Mouse (Mus musculus): ENCODE measurements at regions not wholly inside any gene's neighbourhood (a gene's known extent, or its start where the extent isn't known, plus 50 kb on each side); places are given as distances from the start of the nearest gene placed in this dataset.

GRCm38 (mm10) chr1:91659486-91659885, 119.1 kb downstream of the Asb1 start:
- no peaks in the 10 kb centered on the region for H3K27me3 ChIP-seq (replicated peaks; ENCODE audit: control insufficient read depth, insufficient read depth, low read length)
- ATAC-seq (ENCODE audit: low read depth) = peak; percentile 60
- H3K4me1 ChIP-seq (ENCODE audit: control insufficient read depth, insufficient read depth, low read length) = peaks cover 11% of the 10 kb centered on the region; the same call in 1 of the 2 replicates
- WGBS = 52% methylated on average over 8 of the region's 8 CpGs
- peak; percentile 64 for DNase-seq (ENCODE audit: low spot score)
- no peak overlapping the region for H3K4me2 ChIP-seq (ENCODE audit: low read depth, low read length)
- no peaks in the 10 kb centered on the region for H3K36me3 ChIP-seq (ENCODE audit: control insufficient read depth, insufficient read depth, low read length)
- no peaks in the 10 kb centered on the region for H3K9me3 ChIP-seq (ENCODE audit: control insufficient read depth, low read length)
- no peak overlapping the region for H3K4me3 ChIP-seq (ENCODE audit: low read depth, low read length)
- peak overlapping the region; percentile 55; the same call in 1 of the 2 replicates for H3K27ac ChIP-seq (replicated peaks; ENCODE audit: low read depth, low read length)
- H3K9ac ChIP-seq (ENCODE audit: low read depth, low read length) = no peak overlapping the region

GRCm38 (mm10) chr1:91663289-91663688, 122.9 kb downstream of the Asb1 start:
- no peak overlapping the region for H3K9ac ChIP-seq (ENCODE audit: low read depth, low read length)

DNA sequence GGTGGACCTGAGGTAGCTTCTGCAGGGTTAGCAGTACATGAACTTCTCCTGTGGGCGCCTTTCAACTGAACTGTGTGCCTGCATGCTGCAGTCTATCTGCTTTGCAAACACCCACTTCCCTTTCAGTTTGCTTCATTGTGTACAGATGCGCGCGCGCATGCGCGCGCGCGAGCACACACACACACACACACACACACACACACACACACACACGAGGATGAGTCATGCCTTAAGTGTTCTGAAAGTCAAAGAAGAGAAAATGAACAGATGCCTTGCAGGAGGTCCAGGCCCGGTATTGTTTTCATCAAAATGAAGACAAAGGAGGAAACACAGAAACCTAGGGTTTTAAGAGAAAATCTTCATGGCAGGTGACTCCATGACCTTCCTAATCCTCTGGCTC, 124.3 kb downstream of the Asb1 start:
- Histone ChIP-seq H3K36me3 (ENCODE audit: control insufficient read depth, insufficient read depth, low read length) (no peaks in the 10 kb centered on the region), H3K4me3 (ENCODE audit: low read depth, low read length) (no peak overlapping the region), H3K4me1 (ENCODE audit: control insufficient read depth, insufficient read depth, low read length) (peaks cover 12% of the 10 kb centered on the region; the same call in 1 of the 2 replicates), H3K4me2 (ENCODE audit: low read depth, low read length) (no peak overlapping the region), H3K27ac (replicated peaks; ENCODE audit: low read depth, low read length) (no peak overlapping the region), H3K9ac (ENCODE audit: low read depth, low read length) (no peak overlapping the region), H3K27me3 (replicated peaks; ENCODE audit: control insufficient read depth, insufficient read depth, low read length) (no peaks in the 10 kb centered on the region), H3K9me3 (ENCODE audit: control insufficient read depth, low read length) (no peaks in the 10 kb centered on the region)
- DNase-seq (ENCODE audit: low spot score) = peak; percentile 31
- WGBS = 73% methylated on average over 12 of the region's 12 CpGs
- ATAC-seq (ENCODE audit: low read depth) = no peak

More at GRCm38 (mm10) chr1:91663289-91663688, 122.9 kb downstream of the Asb1 start:
- H3K4me2 ChIP-seq (ENCODE audit: low read depth, low read length) = no peak overlapping the region
- H3K4me1 ChIP-seq (ENCODE audit: control insufficient read depth, insufficient read depth, low read length) = peaks cover 14% of the 10 kb centered on the region; the same call in 1 of the 2 replicates
- 73% methylated on average over 2 of the region's 2 CpGs for WGBS
- ATAC-seq (ENCODE audit: low read depth) = no peak
- no peak overlapping the region for H3K27ac ChIP-seq (replicated peaks; ENCODE audit: low read depth, low read length)
- peak; percentile 24 for DNase-seq (ENCODE audit: low spot score)
- H3K36me3 ChIP-seq (ENCODE audit: control insufficient read depth, insufficient read depth, low read length) = no peaks in the 10 kb centered on the region
- no peak overlapping the region for H3K4me3 ChIP-seq (ENCODE audit: low read depth, low read length)
- no peaks in the 10 kb centered on the region for H3K9me3 ChIP-seq (ENCODE audit: control insufficient read depth, low read length)
- H3K27me3 ChIP-seq (replicated peaks; ENCODE audit: control insufficient read depth, insufficient read depth, low read length) = no peaks in the 10 kb centered on the region

- no peak for ATAC-seq (ENCODE audit: low read depth)
- WGBS = 43% methylated on average over 6 of the region's 6 CpGs
- Histone ChIP-seq H3K27me3 (replicated peaks; ENCODE audit: control insufficient read depth, insufficient read depth, low read length) (no peaks in the 10 kb centered on the region), H3K9ac (ENCODE audit: low read depth, low read length) (no peak overlapping the region), H3K9me3 (ENCODE audit: control insufficient read depth, low read length) (no peaks in the 10 kb centered on the region), H3K4me3 (ENCODE audit: low read depth, low read length) (no peak overlapping the region), H3K27ac (replicated peaks; ENCODE audit: low read depth, low read length) (no peak overlapping the region), H3K4me2 (ENCODE audit: low read depth, low read length) (no peak overlapping the region), H3K36me3 (ENCODE audit: control insufficient read depth, insufficient read depth, low read length) (no peaks in the 10 kb centered on the region), H3K4me1 (ENCODE audit: control insufficient read depth, insufficient read depth, low read length) (peaks cover 18% of the 10 kb centered on the region; the same call in 1 of the 2 replicates)
- no peak for DNase-seq (ENCODE audit: low spot score)
Measured at GRCm38 (mm10) chr1:91668530-91668929, 128.2 kb downstream of the Asb1 start.

DNA sequence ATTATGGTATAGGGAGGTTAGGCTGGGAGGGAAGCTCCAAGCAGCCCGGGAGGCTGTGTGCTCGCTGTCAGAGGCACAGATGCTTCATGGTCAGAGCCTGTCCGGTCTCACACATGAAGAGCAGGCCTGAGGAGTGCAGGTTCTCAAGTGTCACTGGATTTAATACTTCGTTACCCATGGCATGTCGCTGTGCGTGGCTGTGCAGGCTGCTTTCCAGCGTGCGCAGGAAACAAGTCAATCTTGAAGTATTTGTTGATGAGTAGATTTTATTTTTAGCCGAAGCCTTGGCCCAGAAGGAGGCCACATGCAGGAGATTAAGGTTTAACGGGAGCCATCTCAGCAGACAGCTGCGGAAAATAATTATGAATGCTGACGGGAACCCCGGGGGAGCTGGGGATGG, 130.3 kb upstream of the Twist2 start:
- ATAC-seq (ENCODE audit: low read depth) = peak; percentile 60; the same call in 1 of the 2 replicates
- Histone ChIP-seq H3K4me2 (ENCODE audit: low read depth, low read length) (no peak overlapping the region), H3K27ac (replicated peaks; ENCODE audit: low read depth, low read length) (peak overlapping the region; percentile 77), H3K9me3 (ENCODE audit: control insufficient read depth, low read length) (no peaks in the 10 kb centered on the region), H3K4me3 (ENCODE audit: low read depth, low read length) (no peak overlapping the region), H3K27me3 (replicated peaks; ENCODE audit: control insufficient read depth, insufficient read depth, low read length) (no peaks in the 10 kb centered on the region), H3K4me1 (ENCODE audit: control insufficient read depth, insufficient read depth, low read length) (peaks cover 18% of the 10 kb centered on the region; the same call in 1 of the 2 replicates), H3K9ac (ENCODE audit: low read depth, low read length) (no peak overlapping the region), H3K36me3 (ENCODE audit: control insufficient read depth, insufficient read depth, low read length) (no peaks in the 10 kb centered on the region)
- peak; percentile 86 for DNase-seq (ENCODE audit: low spot score)
- 33% methylated on average over 13 of the region's 13 CpGs for WGBS

DNA sequence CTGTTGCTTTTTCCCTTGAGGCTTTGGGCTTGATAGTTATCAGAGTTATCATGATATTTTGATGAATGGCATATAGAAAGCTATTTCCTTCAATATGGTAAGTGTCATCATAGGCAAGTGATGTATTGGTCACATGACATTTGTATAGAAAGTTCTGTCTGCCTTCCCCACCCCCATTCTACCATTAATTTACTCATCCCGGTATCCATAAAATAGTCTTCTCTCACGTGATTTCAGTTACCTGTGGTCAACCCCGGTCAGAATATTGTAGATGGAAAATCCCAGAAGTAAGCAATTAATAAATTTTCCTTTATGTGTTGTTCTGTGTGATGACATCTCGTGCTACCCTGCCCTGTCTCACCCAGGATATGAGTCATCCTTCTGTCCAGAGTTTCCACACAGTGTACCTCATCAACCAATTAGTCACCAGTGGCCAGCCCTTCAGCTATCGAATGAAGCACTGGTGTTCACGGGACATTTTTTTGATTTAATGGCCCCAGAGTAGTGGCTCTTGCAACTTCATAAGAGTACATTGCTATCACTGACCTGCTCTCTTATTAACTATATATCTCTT, 127.1 kb upstream of the Twist2 start:
- Histone ChIP-seq H3K9me3 (ENCODE audit: control insufficient read depth, low read length) (no peaks in the 10 kb centered on the region), H3K36me3 (ENCODE audit: control insufficient read depth, insufficient read depth, low read length) (no peaks in the 10 kb centered on the region), H3K27me3 (replicated peaks; ENCODE audit: control insufficient read depth, insufficient read depth, low read length) (no peaks in the 10 kb centered on the region), H3K4me3 (ENCODE audit: low read depth, low read length) (no peak overlapping the region), H3K27ac (replicated peaks; ENCODE audit: low read depth, low read length) (no peak overlapping the region), H3K4me2 (ENCODE audit: low read depth, low read length) (no peak overlapping the region), H3K4me1 (ENCODE audit: control insufficient read depth, insufficient read depth, low read length) (peaks cover 17% of the 10 kb centered on the region; the same call in 1 of the 2 replicates), H3K9ac (ENCODE audit: low read depth, low read length) (no peak overlapping the region)
- no peak for DNase-seq (ENCODE audit: low spot score)
- no peak for ATAC-seq (ENCODE audit: low read depth)
- 90% methylated on average over 6 of the region's 6 CpGs for WGBS

- no peak for ATAC-seq (ENCODE audit: low read depth)
- WGBS = 45% methylated on average over 3 of the region's 3 CpGs
- no peak overlapping the region for H3K4me2 ChIP-seq (ENCODE audit: low read depth, low read length)
- no peaks in the 10 kb centered on the region for H3K36me3 ChIP-seq (ENCODE audit: control insufficient read depth, insufficient read depth, low read length)
- H3K4me1 ChIP-seq (ENCODE audit: control insufficient read depth, insufficient read depth, low read length) = peaks cover 7% of the 10 kb centered on the region; the same call in 1 of the 2 replicates
- no peak overlapping the region for H3K9ac ChIP-seq (ENCODE audit: low read depth, low read length)
- H3K4me3 ChIP-seq (ENCODE audit: low read depth, low read length) = no peak overlapping the region
- DNase-seq (ENCODE audit: low spot score) = no peak
- 0 out of 2 replicates have a peak, but pooled peaks cover 3% of the 10 kb centered on the region for H3K9me3 ChIP-seq (ENCODE audit: control insufficient read depth, low read length)
- H3K27ac ChIP-seq (replicated peaks; ENCODE audit: low read depth, low read length) = no peak overlapping the region
- H3K27me3 ChIP-seq (replicated peaks; ENCODE audit: control insufficient read depth, insufficient read depth, low read length) = no peaks in the 10 kb centered on the region
Measured at GRCm38 (mm10) chr1:91677062-91677461, 124.2 kb upstream of the Twist2 start.

DNA sequence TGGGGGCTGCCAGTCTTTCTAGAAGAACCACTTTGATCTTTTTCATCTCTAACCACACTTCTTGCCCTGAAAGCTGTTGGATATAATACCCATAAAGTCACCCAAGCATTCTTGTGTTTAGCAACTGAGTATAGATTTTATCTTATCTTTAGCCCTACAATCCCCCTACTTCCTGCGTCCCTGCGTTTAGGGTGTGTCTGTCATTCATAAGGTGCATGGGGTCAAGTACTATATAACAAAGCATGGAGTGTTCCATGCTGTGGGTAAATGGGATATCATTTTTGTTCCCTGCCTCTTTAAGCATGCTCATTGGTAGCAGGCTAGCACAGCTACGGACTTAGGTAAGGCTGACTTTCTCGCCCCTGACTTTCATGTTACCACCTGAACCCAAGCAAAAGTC, 122.5 kb upstream of the Twist2 start:
- 43% methylated on average over 4 of the region's 4 CpGs for WGBS
- Histone ChIP-seq H3K36me3 (ENCODE audit: control insufficient read depth, insufficient read depth, low read length) (no peaks in the 10 kb centered on the region), H3K4me2 (ENCODE audit: low read depth, low read length) (no peak overlapping the region), H3K27me3 (replicated peaks; ENCODE audit: control insufficient read depth, insufficient read depth, low read length) (no peaks in the 10 kb centered on the region), H3K4me1 (ENCODE audit: control insufficient read depth, insufficient read depth, low read length) (peaks cover 7% of the 10 kb centered on the region; the same call in 1 of the 2 replicates), H3K9ac (ENCODE audit: low read depth, low read length) (no peak overlapping the region), H3K9me3 (ENCODE audit: control insufficient read depth, low read length) (0 out of 2 replicates have a peak, but pooled peaks cover 3% of the 10 kb centered on the region), H3K27ac (replicated peaks; ENCODE audit: low read depth, low read length) (peak overlapping the region; percentile 24), H3K4me3 (ENCODE audit: low read depth, low read length) (no peak overlapping the region)
- DNase-seq (ENCODE audit: low spot score) = no peak
- no peak for ATAC-seq (ENCODE audit: low read depth)

GRCm38 (mm10) chr1:91685031-91685430, 116.2 kb upstream of the Twist2 start:
- Histone ChIP-seq H3K9ac (ENCODE audit: low read depth, low read length) (no peak overlapping the region), H3K4me1 (ENCODE audit: control insufficient read depth, insufficient read depth, low read length) (peaks cover 13% of the 10 kb centered on the region), H3K27me3 (replicated peaks; ENCODE audit: control insufficient read depth, insufficient read depth, low read length) (no peaks in the 10 kb centered on the region), H3K36me3 (ENCODE audit: control insufficient read depth, insufficient read depth, low read length) (no peaks in the 10 kb centered on the region), H3K4me3 (ENCODE audit: low read depth, low read length) (no peak overlapping the region), H3K27ac (replicated peaks; ENCODE audit: low read depth, low read length) (peak overlapping the region; percentile 50), H3K4me2 (ENCODE audit: low read depth, low read length) (no peak overlapping the region), H3K9me3 (ENCODE audit: control insufficient read depth, low read length) (0 out of 2 replicates have a peak, but pooled peaks cover 3% of the 10 kb centered on the region)
- DNase-seq (ENCODE audit: low spot score) = peak; percentile 59
- 42% methylated on average over 9 of the region's 9 CpGs for WGBS
- ATAC-seq (ENCODE audit: low read depth) = no peak
